Mouse (Mus musculus): ENCODE measurements around the gene Zfp385b.

DNA sequence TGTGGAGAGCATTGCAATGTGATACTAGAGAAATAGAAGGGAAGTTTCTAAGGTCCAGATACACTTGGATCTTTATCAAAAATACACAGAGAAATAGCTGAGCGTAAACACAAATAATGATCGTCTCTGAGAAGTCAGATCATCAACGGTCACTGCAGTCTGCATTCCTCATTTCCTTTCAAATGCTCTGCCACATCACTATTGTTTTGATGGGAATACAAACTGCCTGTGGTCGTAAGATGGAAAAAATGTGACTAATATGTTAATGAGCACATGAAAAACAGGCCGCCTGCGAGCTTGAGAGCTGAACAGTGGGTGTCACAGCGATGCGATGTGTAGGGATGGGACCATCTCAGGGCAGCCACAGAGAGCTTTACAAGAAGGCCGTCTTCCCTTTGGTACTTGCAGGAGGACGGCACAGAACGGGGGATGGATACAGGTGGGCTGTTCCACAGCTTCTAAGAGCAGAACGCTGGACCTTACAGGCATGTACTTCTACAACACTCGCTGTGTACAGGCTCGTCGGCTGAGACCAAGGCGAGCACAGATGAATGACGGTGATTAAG lies 51.0 kb downstream of the Zfp385b start:
- no peak for TF ChIP-seq POLR2A (IDR thresholded peaks at IDR 0.05; ENCODE audit: borderline replicate concordance, control insufficient read depth, low read depth, low read length)
- no peak for TF ChIP-seq CTCF (IDR thresholded peaks at IDR 0.05; ENCODE audit: control insufficient read depth, insufficient read depth, low read length)
